Mouse (Mus musculus) urinary bladder, adult 2 months (tissue): ENCODE measurements around the gene Clec11a. TPM values are rescaled to one million over a fixed set of nuclear protein-coding genes. Genes with fewer than 3 reads are reported as not detected.

Experiments used
- DNase-seq: peaks from one replicate; pipeline ENCODE4 v3.0.0; 2022; ENCODE audit warnings: low spot score
- polyA plus RNA-seq: library from polyadenylated mRNA; depleted of rRNA; stranded (reverse); fragments of >200 nt; gene quantifications from 2 replicates; pipeline ENCODE4 v1.2.3, GENCODE M21; 2012; rRNA removed

Clec11a gene
- polyA plus RNA-seq, result 17.2 and 19.7 TPM in 2 replicates

DNA sequence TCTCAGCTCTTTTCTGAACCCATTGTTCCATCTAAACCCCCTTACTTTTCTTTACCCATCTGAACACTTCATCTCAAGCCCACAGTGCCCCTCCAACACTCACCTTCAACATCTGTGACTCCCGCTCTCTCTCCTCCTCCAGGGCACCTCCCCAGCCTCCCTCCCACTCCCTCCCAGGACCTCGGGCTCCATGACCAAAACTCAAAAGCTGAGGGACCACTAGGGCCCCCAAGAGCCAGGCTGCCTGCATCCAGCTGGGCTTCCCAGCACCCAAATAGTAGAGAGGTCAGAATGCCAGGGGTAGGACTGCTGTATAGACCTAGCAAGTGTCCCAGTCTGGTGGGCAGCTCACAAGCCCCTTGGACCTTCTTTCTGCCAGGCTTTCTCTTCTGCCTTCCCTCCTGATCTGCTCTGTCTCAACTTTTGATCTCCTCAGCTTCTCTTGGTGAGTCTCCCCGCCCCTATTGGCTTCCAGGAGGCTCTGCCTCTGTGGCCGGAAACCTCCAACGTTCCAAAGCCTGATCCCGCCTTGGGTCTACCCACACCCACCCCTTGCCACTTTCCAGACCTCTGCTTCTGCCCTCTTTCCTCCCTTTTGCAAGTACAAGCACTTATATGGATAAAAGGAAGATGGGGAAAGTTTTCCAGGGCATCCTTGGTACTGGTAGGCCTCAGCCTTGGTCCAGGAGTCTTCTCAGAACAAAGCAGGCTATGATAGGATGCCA is at the start of gene Clec11a:
Gene Clec11a (minus strand): TSS at position 387 of the 725 bp plus-strand sequence.
- DNase-seq, result no peak

DNA sequence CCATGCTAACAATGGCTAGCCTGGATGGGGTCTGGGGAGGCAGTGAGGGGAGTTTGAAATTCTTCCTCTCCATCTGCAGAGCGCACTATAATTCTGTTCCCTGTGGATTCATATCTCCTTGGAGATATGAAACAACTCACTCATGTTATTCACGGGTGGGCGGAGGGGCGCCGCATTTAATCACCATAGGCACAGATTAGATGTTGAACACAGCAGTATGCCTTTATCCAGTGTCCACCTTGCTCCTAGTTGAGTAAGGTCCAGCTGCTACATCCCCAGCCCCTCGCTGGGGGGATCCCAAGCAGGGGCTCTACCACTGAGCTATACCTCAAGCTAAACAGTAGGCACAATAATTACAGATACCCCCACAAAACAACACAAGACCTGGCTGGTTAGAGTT is 48.7 kb upstream of the Clec11a start:
- no peak for DNase-seq

DNA sequence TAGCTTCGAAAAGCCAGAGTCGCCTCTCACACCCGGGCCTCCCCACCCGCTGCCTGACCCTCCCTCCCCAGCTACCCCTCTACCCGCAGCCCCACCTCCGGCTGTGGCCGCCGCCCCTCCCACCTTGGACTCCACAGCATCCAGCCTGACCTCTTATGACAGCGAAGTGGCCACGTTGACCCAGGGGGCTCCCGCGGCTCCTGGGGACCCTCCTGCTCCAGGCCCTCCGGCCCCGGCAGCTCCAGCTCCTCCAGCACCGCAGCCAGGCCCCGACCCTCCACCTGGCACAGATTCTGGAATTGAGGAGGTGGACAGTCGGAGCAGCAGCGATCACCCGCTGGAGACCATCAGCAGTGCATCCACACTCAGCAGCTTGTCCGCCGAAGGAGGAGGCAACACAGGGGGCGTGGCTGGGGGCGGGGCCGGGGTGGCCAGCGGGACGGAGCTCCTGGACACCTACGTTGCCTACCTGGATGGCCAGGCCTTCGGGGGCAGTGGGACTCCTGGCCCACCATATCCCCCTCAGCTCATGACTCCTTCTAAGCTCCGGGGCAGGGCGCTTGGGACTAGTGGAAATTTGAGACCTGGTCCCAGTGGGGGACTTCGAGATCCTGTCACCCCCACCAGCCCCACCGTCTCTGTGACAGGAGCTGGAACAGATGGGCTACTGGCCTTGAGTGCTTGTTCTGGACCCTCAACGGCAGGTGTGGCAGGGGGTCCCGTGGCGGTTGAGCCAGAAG is 47.1 kb upstream of the Clec11a start:
- no peak for DNase-seq

DNA sequence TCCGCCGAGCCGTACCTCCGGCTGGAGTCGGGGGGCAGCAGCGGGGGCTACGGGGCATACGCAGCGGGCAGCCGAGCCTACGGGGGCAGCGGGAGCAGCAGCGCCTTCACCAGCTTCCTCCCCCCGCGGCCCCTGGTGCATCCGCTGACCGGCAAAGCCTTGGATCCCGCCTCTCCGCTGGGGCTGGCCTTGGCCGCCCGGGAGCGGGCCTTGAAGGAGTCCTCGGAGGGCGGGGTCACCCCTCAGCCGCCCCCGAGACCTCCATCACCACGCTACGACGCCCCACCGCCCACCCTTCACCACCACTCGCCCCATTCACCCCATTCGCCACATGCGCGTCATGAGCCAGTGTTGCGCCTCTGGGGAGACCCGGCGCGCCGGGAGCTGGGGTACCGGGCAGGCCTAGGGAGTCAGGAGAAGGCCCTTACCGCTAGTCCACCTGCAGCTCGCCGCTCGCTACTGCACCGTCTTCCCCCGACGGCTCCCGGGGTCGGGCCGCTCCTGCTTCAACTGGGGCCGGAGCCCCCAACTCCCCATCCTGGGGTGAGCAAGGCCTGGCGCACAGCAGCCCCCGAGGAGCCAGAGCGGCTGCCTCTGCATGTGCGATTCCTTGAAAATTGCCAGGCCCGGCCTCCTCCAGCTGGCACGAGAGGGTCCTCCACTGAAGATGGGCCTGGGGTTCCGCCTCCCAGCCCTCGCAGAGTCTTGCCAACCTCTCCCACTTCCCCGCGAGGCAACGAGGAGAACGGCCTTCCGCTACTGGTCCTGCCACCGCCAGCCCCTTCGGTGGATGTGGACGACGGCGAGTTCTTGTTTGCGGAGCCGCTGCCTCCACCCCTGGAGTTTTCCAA is 46.3 kb upstream of the Clec11a start:
- DNase-seq, result no peak

DNA sequence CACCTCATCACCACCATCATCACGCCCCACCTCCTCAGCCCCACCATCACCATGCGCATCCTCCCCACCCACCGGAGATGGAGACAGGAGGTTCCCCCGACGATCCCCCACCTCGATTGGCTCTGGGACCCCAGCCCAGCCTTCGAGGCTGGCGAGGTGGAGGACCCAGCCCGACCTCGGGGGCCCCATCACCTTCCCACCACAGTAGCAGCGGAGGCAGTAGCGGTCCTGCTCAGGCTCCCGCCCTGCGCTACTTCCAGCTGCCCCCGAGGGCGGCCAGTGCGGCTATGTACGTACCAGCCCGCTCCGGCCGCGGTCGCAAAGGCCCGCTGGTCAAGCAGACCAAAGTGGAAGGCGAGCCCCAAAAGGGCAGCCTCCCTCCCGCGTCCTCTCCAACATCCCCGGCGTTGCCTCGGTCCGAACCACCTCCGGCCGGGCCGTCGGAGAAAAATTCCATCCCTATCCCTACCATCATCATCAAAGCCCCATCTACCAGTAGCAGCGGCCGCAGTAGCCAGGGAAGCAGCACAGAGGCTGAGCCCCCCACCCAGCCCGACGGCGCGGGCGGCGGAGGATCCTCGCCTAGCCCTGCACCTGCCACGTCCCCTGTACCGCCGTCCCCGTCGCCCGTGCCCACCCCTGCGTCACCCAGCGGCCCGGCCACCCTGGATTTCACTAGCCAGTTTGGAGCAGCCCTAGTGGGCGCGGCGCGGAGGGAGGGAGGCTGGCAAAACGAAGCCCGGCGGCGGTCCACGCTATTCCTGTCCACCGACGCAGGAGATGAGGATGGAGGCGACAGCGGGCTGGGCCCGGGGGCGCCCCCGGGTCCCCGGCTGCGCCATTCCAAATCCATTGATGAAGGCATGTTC is 45.4 kb upstream of the Clec11a start:
- no peak for DNase-seq

DNA sequence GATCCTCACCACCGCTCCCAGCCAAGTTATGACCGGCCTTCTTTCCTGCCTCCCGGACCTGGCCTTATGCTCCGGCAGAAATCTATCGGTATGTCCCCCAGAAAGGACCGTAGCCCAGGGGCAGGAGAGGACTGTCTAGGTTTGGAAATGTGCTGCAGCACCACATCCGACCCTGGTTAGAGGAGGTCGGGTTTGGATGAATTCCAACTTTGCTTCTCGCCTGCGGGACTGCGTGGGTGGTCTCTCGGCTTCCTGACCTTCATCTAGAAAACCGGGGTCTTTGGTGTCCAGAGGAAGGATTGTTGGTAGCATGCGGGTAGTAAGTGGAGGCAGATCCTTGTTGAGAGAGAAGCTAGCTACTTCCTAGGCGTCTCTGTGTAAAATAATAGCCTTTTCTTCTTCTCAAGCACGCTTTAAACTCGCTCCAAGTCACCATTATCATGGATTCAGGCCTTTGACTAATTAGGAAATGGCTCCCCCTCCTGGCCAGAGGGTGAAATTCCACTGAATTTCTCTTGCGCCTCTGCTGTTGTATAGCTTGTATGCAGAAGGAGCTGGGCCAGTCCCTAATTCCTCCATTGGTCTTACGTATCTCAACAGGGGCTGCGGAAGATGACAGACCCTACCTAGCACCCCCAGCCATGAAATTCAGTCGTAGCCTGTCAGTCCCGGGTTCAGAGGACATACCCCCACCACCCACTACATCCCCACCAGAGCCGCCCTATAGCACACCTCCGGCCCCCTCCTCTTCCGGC is 44.4 kb upstream of the Clec11a start:
- DNase-seq, result no peak

DNA sequence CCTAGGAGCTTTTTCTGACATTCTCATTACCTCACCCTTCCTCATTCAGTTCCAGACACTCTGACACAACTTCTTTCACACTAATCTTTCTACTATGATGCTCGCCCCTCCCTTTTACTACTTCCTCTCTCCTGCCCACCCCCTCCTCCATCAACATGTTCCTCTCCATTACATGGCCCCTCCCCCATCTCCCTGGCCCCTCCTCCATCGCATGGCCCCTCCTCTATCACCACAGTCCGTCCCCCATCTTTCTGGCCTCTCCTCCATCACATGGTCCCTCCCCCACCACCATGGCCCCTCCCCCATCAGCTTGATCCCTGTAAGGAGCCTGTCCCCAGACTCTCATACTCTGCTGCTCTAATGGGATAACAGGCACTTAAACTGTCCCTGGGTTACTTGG is 42.3 kb upstream of the Clec11a start:
- DNase-seq, result no peak

DNA sequence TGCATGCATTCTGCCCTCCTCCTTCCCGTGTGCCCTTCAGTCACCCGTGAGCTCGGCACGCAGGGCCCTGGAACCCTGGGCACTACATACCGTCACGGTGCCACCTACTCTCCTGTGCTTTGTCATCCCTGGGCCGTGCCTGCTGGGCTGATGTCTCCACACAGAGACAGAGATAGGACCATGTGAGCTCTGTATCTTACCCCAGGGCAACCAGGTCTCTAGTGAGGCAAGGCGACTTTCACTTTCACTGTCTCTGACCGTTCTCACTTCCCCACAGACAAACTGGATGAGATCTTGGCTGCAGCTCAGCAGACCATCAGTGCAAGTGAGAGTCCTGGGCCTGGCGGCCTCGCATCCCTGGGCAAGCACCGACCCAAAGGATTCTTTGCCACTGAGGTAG is 37.9 kb upstream of the Clec11a start:
- no peak for DNase-seq

DNA sequence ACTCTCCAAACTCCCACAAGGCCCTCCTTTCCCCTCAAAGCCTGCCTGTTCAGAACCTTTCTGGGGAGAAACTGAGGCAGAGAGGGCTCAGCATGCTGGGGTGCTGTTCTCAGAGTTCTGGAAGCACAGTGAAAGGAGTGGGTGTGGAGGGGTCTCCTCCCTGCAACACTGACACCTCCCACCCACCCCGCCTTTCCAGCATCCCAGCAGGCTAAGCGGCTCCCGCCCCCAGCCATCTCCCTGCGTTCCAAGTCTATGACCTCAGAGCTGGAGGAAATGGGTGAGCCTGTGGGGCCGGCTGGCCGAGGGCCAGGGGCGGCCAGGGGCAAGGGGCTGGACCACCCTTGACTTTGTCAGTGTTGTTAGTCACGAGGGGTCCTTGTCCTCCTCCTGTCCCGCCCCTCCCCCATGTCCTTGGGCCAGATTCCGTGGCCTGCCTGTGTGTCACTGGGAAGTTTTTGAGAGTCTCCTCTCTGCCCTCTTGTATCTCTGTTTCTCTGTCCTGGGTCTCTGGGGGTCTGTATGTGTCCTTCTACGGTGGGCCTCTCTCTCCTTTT is 36.8 kb upstream of the Clec11a start:
- no peak for DNase-seq

DNA sequence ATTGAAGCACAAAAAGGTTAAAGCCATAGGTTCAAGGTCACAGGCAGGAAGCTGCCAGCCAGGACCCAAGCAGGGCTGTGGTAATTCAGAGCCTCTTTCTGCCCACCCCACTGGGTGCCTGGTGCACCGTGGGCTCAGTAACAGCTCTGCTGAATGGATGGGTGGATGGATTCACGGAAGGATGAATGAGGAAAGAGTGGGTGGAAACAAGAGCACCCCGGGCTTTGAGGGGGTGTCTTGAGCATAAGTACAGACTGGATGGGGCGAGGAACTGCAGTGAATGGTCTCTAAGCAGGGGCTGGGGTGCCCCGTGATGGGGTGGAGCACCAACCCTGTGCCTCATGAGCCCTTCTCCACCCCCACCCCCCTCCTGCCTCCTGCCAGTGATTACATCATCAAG is 35.0 kb upstream of the Clec11a start:
- DNase-seq, result no peak

DNA sequence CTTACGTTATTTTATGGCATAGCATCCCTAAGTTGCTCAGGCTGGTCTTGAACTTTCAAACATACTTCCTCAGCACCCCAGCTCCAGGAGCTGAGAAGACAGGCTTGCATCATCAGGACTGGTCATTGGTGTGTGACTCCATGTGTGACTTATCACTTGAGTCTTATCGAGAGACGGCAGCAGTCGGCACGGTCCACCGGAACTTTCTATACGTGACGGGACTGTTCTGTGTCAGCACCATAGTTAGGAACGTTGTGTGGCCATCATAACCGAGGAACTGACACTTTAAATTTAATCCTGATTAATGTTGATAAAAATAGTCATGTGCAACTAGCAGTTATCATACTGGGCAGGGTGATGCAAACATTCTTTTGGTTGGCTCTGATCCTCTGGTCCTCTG is 34.4 kb upstream of the Clec11a start:
- DNase-seq, result no peak

DNA sequence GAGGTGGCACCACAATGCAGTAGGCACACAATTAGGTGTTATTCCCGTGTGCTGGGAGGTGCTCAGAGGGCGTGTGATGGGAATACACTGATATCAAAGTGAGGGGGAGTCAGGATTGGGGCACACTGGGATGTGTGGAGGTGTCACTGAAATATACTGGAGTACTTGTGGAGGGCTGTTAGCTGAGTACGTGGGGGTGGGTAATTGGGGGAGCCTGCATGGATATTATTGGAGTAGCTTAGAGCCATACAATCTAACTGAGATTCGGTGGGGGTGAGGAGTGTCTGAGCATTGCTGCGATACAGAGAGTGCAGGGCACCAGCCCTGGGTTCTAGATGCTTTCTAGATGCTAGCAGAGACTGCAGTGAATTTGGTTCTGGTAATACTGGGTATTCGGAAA is 33.5 kb upstream of the Clec11a start:
- no peak for DNase-seq

DNA sequence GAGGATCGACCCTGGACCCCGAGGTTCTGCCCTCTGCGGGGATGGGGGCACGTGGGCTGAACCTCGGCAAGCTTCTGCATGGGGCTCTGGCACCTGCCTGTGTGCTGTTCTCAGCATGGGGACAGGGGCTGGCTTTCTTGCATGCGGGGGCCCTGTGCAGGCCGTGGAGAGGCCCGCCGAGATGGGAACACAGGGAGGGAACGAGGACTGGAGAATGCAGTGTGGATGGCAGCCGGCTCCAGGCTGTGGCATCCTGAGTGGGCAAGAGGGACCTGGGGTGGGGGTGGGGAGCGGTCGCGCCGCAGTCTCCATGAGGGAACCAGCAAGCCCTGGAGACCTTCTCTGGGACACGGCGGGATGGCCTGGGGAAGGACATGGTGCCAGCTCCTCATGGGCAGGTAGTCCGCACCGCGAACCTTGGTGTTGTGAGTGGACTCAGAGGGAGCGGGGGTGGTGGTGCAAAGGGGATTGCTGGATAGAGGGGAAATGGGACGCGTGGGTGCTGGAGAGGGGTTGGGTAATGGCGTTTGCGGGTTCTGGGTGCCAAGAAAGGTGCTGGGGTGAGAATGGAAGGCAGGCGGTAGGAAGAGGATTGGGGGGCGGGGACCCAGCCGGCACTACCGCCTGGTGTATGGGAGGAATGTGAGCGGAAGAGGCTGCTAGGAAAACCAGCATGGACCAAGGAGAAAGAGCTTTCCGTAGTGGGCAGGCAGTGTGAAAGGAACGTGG is 30.6 kb upstream of the Clec11a start:
- DNase-seq, result no peak

DNA sequence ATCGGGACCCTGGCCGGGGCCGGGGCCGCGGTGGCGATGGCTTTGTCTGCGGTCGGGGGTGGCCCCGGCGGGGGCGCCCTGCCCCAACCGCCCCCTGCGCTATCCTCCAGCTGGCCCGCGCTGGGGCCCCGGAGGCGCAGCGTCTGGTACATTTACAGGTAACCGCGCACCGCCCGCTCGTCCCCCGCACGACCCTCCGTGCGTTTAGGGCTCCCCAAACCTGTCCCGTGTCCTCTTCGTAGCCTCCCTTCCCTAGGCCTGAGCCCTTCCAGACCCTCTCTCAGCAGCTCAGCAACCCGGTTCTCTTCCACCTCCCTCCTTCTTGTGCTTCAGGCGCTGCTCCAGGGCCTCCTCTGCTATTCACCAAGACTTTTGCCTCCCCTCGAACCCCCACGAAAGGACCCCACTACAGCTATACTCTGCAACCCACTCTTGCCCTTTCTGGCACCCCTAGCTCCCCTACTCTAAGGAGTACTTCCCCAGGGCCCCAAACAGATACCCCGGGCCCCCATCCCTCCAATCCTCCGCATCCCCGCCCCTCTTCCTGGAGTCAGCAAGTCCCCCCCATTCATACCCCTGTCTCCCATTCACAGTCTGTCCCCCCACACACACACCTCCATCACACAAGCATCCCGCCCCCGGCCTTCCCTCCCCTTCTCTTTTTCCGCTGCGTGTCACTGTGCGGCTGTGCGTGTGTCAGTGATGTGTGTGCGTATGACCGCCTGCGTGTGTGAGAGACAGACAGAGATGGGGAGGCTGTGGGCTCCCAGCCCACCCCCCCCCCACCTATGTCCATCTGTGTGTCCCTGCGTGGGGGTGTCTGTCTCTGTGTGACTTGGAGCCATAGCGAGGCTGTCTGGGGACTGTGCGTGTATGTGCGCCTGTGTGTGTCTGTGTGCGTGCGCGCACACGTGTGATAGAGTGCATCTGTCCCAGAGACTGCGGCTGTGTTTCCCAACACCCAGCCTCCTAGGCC is 29.6 kb upstream of the Clec11a start:
- no peak for DNase-seq

DNA sequence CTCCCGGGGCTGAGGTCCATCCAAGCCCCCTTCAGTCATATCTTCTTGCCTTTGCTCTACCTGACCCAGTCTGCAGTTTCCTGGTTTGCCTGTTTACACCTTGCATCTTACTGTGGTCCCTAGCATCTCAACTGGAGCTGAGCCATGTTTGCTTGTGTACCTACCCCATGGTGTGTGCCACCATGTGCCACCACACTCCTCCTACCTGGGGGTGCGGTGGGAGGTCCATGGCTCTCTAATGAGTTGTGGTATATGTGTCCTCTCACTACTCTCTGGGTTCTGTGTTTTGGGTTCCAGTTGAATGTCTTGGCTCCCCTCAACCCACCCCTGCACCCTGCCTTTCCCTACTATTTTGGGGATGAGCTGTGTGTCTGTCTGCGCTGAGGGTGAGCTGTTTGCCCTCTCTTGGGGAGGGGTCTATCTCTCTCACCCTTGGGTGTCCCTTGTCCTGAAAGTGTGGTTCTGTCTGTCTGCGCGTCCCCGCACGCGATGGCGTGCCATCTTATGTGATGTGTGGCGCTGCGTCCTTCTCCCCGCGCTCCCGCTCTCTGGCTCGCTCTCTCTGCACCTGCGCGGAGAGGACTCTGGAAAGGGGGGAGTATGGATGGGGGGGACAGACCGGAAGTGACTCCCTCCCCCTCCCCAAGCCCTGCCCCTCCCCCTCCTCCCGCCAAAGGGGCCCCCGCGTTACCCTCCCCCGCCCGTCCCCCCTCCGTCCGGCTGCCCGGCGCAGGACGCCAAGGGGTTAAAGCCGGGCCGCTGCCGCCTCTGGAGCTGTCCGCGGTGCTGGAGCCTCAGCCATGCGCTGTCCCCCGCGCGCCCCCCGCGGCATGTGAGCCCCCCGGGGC is 28.6 kb upstream of the Clec11a start:
- DNase-seq, result no peak

DNA sequence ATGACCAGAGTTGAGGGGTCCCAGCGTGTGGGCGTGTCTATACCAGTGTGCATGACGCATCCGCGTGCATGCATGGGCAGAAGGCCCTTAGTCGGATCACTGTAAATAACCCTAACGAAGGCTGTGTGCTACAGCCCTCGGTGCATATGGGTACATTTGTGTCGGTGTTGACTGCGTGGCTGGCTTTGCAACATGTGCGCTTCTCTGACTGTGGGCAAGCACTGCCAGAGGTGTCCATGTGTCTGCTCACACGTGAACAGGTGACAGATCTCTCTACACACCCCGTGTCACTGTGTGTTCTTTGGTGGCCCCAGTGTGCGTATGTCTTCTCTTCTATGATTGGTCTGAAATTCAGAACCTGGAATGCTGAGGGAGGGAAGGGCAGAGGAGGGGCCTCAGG is 27.4 kb upstream of the Clec11a start:
- no peak for DNase-seq

DNA sequence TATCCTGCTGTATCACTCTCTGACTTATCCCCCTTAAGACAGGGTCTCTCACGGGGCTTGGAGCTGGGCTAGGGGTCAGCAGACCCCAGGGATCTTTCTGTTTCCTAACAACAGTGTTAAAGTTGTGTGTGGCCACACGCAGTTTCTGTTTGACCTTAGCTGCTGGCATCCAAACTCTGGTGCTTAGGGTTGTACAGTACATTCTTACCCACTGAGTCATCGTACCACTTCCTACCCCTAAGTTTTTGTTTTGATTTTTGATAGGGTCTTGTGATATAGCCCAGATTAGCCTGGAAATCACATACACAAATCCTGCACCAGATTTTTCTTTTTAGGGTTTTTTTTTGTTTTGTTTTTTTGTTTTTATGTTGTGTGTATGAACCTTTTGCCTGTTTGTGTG is 25.6 kb upstream of the Clec11a start:
- no peak for DNase-seq

DNA sequence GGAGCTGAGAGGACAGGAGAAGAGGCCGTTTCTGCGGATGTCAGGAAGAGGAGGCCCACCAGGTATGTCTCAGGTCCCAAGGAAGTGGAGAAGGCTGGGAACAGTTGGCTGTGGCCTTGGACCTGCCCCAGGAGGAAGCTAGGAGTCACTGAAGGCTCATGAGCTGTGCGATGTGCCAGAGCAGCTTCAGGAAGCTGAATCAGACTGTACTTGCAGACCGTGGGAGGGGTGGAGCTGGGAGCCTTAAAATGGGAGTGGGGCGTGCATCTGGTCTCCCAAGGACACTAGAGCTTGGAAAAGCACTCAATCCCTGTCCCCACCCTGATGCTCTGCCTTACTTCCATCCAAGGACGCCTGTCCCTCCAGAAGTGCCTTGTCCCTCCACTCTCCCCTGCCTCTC is 19.9 kb upstream of the Clec11a start:
- DNase-seq, result no peak
